In genomic region chr10:70982156-70982555, GRCm38 (mm10) we compare ENCODE assay signal across 22 mouse cellular contexts.
DNase-seq lines count a peak whose midpoint lies in the region; ATAC-seq and TF ChIP-seq lines count a peak whose summit lies in the region.
"Had no signal": no experiment of that assay in that cellular context is flagged by ENCODE, and none has a peak within 500 bp of the region (broad histone marks: within the 10 kb centered on the region; RNA-seq: fewer than 3 reads in every experiment).

No protein-coding gene starts in this region.

- H3K4me3 ChIP-seq in gastrocnemius, adult 2 months = no peak overlapping the region
- no peak overlapping the region for H3K4me3 ChIP-seq in heart, embryonic 11.5 days (ENCODE audit: low read depth, low read length)
- no peak overlapping the region for H3K4me3 ChIP-seq in midbrain, embryonic 11.5 days (ENCODE audit: low read depth, low read length)
- H3K4me3 ChIP-seq in midbrain, embryonic 14.5 days (replicated peaks; ENCODE audit: low read depth, low read length) = no peak overlapping the region

- H3K4me1 ChIP-seq in heart, embryonic 11.5 days (ENCODE audit: control insufficient read depth, insufficient read depth, low read length) = no peaks in the 10 kb centered on the region
- H3K4me1 ChIP-seq in midbrain, embryonic 11.5 days (ENCODE audit: control insufficient read depth, insufficient read depth, low read length) = no peaks in the 10 kb centered on the region
- no peaks in the 10 kb centered on the region for H3K4me1 ChIP-seq in midbrain, embryonic 14.5 days (ENCODE audit: control insufficient read depth, insufficient read depth, low read length)

- intact Hi-C loops in gastrocnemius, adult 2 months (cut with DNase I) = no loop called here

- no peak overlapping the region for H3K4me2 ChIP-seq in heart, embryonic 11.5 days
- H3K4me2 ChIP-seq in midbrain, embryonic 11.5 days = no peak overlapping the region
- no peak overlapping the region for H3K4me2 ChIP-seq in midbrain, embryonic 14.5 days (ENCODE audit: low read length)

- TF ChIP-seq CTCF in gastrocnemius, adult 2 months (IDR thresholded peaks at IDR 0.05) = no peak

- H3K9ac ChIP-seq in heart, embryonic 11.5 days (ENCODE audit: low read depth, low read length) = no peak overlapping the region
- no peak overlapping the region for H3K9ac ChIP-seq in midbrain, embryonic 11.5 days (ENCODE audit: low read length)
- no peak overlapping the region for H3K9ac ChIP-seq in midbrain, embryonic 14.5 days (replicated peaks; ENCODE audit: low read length)

- peak; percentile 35 for DNase-seq in gastrocnemius, adult 18-20 months (ENCODE audit: low spot score)
- no peak for DNase-seq in gastrocnemius, postnatal 25 days
- DNase-seq in gastrocnemius, adult 2 months = peak; percentile 51
- no peak for DNase-seq in gastrocnemius, adult 8-10 months (ENCODE audit: low spot score in 2 of 2)
- DNase-seq in heart, adult 11 months = peak; percentile 87
- peak; percentile 75 for DNase-seq in midbrain, embryonic 11.5 days (ENCODE audit: low spot score, missing footprints)
- no peak for DNase-seq in midbrain, embryonic 14.5 days
- DNase-seq: adrenal gland, adult 2 months; adrenal gland, adult 8-10 months; adrenal gland, postnatal 10 days; adrenal gland, postnatal 14 days; adrenal gland, postnatal 25 days; adrenal gland, postnatal 36 days; B cell, adult 2 months; cerebellum, adult 11 months; cerebellum, adult 11-12 months had no signal

- H3K36me3 ChIP-seq in heart, embryonic 11.5 days (ENCODE audit: control insufficient read depth, insufficient read depth, low read length) = no peaks in the 10 kb centered on the region
- H3K36me3 ChIP-seq in midbrain, embryonic 11.5 days (ENCODE audit: control insufficient read depth, insufficient read depth, low read length) = no peaks in the 10 kb centered on the region
- H3K36me3 ChIP-seq in midbrain, embryonic 14.5 days (ENCODE audit: control insufficient read depth, insufficient read depth, low read length) = no peaks in the 10 kb centered on the region
- H3K36me3 ChIP-seq: G1E had no signal

- no peak for ATAC-seq in heart, embryonic 11.5 days (replicated peaks; ENCODE audit: insufficient number of reproducible peaks, low FRiP score, low TSS enrichment)
- ATAC-seq in midbrain, embryonic 11.5 days (ENCODE audit: low FRiP score) = no peak
- no peak for ATAC-seq in midbrain, embryonic 14.5 days (ENCODE audit: low FRiP score, low TSS enrichment)
- ATAC-seq: activated CD4-positive, CD25-positive, alpha-beta regulatory T cell, adult 4 months; CD4-positive, CD25-positive, alpha-beta regulatory T cell, adult 4 months; Patski had no signal

- H3K9me3 ChIP-seq in heart, embryonic 11.5 days (replicated peaks; ENCODE audit: control insufficient read depth, low read length) = no peaks in the 10 kb centered on the region
- no peaks in the 10 kb centered on the region for H3K9me3 ChIP-seq in midbrain, embryonic 11.5 days (ENCODE audit: control insufficient read depth, low read length)
- H3K9me3 ChIP-seq in midbrain, embryonic 14.5 days (ENCODE audit: control insufficient read depth, low read length) = no peaks in the 10 kb centered on the region

- no peaks in the 10 kb centered on the region for H3K27me3 ChIP-seq in heart, embryonic 11.5 days (ENCODE audit: control insufficient read depth, insufficient read depth, low read length)
- H3K27me3 ChIP-seq in midbrain, embryonic 11.5 days (ENCODE audit: control insufficient read depth, insufficient read depth, low read length) = no peaks in the 10 kb centered on the region
- no peaks in the 10 kb centered on the region for H3K27me3 ChIP-seq in midbrain, embryonic 14.5 days (ENCODE audit: control insufficient read depth, insufficient read depth, low read length)
- H3K27me3 ChIP-seq: CH12.LX, Patski had no signal

- H3K27ac ChIP-seq in gastrocnemius, adult 2 months = peak overlapping the region; percentile 64
- no peak overlapping the region for H3K27ac ChIP-seq in heart, embryonic 11.5 days (ENCODE audit: low read depth, low read length)
- H3K27ac ChIP-seq in midbrain, embryonic 11.5 days (ENCODE audit: low read depth, low read length) = no peak overlapping the region
- no peak overlapping the region for H3K27ac ChIP-seq in midbrain, embryonic 14.5 days (replicated peaks; ENCODE audit: low read depth, low read length)

- whole genome bisulfite sequencing in heart, embryonic 11.5 days (ENCODE audit: insufficient replicate concordance) = 83% methylated on average over 7 of the region's 7 CpGs
- WGBS in midbrain, embryonic 11.5 days = 90% methylated on average over 7 of the region's 7 CpGs
- WGBS in midbrain, embryonic 14.5 days = 94% methylated on average over 7 of the region's 7 CpGs

Comparison
In these comparisons a context has a peak if more than half of its experiments do, and no peak if none do; other contexts are left out.
1. DNase-seq: peak in gastrocnemius, adult 18-20 months (single experiment), gastrocnemius, adult 2 months (single experiment), heart, adult 11 months (single experiment) and midbrain, embryonic 11.5 days (single experiment); none in gastrocnemius, postnatal 25 days (single experiment), gastrocnemius, adult 8-10 months (0 of 2) and midbrain, embryonic 14.5 days (single experiment).